Mouse (Mus musculus) activated CD4-positive, CD25-positive, alpha-beta regulatory T cell, adult 4 months (primary cell): ENCODE measurements at regions not wholly inside any gene's neighbourhood (a gene's known extent, or its start where the extent isn't known, plus 50 kb on each side); places are given as distances from the start of the nearest gene placed in this dataset.

Experiments used
- ATAC-seq: one replicate; pipeline ENCODE4 v1.8.0; 2017

DNA sequence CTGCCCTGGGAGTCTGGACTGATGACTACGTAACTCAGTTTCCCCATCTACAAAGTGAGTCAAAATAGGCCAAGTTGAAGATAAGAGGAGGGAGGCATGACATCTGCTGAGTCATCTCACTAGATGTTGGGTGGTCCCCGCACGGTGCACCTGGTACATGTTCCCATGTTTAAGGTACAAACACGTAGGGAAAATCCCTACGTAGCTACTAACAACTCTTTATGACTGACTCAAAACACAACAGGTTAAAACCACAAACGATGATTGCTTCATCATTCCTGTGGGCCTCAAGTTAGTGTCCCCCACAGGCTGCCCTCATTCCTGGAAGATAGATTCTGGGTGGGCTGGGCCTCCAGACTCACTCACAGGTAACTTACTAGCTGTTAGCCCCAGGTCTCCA is 107.7 kb downstream of the Sox9 start:
- ATAC-seq: no peak

DNA sequence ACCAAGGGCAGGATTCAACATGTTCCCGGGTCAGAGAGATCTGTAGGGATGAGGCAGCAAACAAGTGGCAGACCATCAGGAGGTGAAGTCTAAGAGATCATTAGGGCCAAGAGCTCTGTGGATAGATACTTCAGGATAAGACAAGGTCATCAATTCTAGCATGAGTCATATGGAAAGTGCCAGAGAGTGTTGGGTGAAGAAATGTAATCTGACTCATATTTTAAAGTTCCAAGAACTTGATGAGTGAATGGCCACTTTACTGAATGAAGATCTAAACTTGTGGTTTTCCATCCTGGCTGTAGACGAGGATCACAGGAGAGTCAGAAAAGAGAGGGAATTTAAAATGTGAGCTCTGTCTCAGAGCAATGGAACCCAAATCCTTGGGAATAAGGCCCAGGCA is 115.6 kb downstream of the Sox9 start:
- no peak for ATAC-seq

DNA sequence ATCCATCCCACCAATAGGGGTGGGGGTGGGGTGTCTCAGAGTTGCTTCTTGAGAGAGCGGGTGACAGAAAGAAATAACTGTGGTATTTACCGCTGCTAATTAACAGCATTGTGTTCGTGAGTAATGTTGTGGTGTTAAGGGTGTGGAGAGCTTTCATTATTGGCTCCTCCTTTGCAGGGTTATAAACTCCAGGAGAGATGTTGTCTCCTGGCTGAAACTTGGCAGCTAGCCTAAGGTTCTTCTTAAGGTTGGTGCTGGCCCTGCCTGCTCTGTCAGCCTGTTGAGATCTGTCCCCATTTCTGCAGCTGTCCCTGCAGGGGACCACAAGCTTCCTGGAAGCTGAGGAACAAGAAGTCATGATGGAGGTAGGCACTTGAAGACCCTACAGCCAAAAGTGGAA is 120.6 kb downstream of the Sox9 start:
- no peak for ATAC-seq

DNA sequence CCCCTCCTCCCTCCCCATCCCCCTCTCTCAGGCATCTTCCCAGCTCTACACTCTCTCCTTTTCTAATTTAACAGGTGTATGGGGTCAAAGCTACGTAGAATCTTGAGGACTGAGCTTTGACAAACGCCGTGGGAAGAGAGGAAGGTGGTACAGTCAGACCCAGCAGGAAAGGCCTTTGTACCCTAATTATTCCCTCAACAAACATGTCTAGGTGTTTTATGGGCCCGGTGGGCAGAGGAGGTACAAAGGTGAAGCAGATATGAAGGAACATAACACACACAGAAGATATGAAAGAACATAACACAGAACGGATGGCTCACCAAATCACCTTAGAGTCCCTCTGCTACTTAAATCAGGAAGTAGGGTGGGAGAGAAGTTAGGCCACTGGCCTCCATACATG is 128.3 kb downstream of the Sox9 start:
- ATAC-seq: no peak

DNA sequence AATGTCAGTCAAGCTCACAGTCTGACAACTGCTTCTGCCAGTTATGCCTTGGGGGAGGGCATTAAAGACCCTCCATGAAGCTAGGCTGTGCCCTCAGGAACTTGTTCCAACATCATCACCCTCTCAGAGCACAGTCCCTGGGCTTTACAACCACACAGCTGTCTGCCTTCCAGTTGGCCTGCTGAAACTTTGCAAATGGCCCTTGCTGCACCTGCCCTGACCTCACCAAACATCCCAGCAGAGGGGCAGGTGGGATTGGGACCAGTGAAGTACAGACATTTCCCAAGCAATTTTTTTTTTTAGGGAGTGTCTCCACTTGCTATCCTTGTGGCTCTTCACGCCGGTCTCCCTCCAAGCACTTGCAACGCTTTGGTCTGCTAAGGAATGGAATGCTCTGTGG is 130.9 kb downstream of the Sox9 start:
- no peak for ATAC-seq

DNA sequence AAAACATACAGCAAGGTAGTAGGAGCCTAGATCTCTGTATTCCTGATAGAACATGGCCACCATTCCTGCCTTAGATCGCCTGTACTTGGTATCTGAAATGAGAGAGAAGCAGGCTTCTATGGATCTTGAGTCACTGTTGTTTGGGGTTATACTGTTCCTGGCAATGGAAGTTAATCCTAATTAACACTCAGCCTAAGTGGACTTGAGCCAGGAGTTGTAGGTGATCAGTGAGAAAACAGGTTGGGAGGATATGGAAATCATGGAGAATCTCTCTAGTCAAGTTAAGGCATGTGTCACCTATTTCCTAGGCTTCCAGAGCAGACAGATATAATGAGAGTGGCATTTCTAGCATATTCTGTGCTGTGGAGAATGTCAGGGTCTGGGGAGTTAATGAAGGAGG is 134.9 kb downstream of the Sox9 start:
- no peak for ATAC-seq

DNA sequence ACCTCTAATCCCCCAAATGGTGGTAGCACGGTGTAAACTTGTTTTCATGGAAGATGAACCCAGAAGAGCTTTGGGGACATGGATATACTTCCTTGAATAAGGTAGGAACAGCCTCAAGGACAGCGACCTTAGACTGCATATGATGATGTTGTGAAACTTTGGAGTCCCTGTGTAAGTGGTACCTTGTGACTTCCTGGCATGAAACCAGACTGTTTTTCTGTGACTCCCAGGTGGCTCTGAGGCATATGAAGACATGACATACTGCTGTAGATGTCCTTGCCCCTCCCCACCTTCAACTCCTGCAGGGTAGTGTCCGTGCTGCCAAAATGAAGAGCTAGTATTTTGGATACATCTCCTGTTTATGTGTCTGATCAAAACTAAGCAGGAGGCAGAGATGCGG is 138.1 kb downstream of the Sox9 start:
- no peak for ATAC-seq

DNA sequence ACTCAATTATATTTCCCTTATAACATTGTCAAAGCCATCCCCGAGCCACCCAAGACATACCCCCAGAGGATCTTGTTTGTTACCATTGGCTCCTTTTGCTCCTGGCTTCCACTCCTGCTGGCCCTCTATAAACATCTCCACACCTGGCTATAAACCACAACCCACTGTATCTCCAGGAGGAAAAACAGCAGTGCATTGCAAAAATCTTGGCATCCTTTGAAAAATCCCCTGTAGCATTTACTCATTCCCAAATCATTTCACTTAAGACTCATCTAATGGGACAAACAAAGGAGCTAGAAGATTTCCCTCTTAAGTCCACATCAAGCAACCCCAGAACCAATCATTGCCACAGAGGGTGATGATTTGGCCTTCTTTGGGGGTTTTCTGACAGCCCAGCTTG is 142.6 kb downstream of the Sox9 start:
- ATAC-seq: no peak

DNA sequence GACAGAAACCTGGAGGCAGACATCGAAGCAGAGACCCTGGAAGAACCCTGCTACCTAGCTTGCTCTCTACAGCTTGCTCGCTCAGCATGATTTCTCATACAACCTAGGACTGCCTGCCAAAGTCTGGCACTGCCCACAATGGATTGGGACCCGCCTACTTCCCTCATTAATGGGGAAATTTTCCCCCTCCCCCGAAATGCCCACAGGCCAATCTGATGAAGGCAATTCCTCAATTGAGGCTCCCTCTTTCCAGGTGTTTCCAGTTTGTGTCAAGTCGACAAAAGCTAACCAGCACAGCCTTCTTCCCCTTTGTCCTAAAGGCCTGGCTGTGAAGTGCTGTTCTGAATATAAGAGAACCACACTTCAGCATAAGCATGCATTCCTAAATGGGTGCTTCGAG is 143.1 kb downstream of the Sox9 start:
- ATAC-seq: no peak

DNA sequence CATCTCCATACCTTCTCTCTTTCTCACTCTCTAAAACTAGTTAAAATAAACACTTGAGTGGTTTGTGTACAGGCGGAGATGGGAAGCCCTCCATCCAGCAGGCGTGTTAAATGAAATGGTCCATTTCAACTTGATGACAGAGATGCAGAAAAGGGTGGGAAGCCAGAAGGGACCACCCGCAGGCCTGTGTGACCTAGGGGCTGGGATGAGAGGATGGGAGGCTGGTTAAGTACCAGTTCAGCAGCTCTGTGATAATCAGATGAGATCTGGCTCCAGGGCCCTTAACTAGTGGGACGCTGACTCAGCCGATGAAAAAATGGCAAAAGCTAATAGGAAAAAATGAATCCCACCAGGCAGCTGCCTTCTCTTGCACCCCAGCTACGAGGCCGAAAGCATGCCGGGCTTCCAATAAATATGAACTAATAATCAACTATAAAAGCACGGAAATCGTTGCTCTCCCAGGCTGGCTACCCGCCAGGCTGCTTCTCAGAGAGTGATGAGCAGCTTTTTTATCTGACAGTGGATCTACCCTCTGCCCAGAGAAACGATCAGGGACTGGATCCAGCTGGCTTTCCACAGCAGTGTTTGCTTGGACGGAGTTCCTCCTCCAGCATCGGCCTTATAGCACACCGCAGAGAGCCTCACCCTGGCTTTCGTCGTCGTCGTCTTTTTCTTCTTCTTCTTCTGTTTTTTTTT is 144.5 kb downstream of the Sox9 start:
- ATAC-seq: no peak

DNA sequence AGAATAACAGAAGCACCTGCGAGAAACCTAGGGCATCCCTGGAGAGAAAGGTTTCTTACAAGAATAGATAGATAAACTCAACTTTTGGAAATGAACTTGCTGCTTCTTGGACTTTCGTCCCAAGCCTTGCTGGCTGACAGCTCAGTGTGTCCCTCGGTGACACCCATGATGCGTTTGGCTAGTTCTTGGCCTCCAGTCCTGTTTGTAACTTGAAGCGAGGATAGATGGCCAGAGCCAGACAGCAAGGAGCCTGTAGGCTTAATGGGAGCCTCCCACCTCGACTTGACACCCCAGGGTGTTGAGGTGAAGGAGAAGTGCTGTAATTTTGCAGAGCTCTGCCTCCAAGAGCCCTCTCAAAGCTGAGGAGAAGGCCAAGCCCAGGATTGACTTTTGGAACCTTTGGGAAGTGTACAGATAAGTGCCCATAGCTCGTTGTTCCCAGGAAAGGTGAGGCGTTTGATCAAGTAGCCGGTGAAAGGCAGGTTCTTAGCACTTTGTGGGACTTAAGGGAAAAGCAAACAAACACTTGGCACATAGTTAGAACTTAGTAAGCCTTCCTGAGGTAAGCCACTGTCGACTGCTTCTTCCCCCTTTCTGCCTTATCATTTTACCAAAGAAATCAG is 148.3 kb downstream of the Sox9 start:
- no peak for ATAC-seq

DNA sequence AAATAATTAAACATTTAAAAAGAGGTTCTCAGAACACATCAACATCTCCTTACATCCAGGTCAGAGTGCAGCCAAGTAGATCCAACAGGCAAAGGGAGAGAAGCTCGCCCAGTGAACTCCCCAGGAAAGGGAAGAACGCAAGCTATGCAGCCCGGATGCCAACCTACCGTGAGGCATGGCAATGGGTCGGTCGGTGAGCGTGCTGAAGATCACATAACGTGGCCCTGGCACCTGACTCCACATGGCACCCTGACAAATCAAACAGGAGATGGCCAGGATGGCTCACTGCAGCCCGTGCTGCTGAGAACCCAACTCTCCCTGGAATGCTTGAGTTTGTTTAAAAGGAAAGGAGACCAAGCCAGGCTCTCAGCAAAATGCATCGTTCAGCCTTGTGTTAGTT is 156.0 kb downstream of the Sox9 start:
- no peak for ATAC-seq

DNA sequence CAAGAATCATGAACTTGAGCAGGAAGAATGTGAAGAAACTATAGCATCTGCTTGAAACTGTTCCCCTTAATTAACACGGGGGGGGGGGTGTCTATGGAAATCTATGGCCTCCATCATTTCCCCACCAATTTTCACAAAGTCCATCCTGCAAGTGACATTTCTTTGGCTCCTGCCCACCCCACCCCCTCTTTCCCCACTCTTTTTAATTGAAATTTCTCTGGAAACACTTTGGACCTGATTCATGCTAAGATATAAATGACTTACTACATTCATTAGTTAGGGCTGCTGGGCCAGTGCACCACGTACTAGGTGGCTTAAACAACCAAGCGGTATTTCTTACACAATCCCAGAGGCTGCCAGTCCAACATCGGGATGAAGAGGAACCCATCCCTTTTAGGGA is 169.4 kb downstream of the Sox9 start:
- no peak for ATAC-seq

DNA sequence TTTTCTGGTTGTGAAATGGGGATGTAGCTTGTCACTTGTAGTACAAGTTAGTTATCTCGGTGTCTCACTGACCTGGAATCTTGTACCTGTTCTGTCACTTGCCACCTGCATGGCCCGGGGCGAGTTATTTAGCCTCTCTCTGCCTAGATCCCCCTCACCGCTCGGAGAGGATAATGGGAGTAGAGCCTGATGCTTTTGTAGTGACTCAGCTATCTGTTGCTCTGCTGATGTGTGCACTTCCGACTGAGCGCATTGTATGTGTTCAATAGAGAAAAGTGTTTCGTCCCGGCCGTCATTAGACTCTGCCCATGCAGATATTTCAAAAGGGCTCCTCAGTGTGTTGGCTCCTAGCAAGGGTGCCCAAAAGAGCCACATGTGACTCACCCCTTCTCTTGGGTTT is 170.3 kb downstream of the Sox9 start:
- ATAC-seq: no peak

DNA sequence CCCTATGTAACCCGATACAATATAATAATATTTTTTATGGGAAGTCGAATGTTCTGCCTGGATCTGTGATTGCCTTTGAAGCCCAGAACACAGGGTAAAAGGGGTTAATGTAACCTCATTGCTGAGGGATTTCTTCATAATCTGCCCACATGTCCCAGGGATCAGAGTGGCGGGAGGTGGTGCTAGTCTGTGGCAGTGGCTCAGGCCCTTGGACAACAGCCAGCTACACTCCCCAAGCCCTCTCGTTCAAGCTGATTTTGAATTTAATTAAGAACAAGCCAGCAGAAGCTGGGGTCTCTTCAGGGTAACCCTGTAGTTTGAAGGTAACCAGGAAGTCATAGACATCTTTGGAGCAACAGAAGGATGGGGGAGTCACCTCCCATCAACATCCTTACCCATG is 171.5 kb downstream of the Sox9 start:
- no peak for ATAC-seq

DNA sequence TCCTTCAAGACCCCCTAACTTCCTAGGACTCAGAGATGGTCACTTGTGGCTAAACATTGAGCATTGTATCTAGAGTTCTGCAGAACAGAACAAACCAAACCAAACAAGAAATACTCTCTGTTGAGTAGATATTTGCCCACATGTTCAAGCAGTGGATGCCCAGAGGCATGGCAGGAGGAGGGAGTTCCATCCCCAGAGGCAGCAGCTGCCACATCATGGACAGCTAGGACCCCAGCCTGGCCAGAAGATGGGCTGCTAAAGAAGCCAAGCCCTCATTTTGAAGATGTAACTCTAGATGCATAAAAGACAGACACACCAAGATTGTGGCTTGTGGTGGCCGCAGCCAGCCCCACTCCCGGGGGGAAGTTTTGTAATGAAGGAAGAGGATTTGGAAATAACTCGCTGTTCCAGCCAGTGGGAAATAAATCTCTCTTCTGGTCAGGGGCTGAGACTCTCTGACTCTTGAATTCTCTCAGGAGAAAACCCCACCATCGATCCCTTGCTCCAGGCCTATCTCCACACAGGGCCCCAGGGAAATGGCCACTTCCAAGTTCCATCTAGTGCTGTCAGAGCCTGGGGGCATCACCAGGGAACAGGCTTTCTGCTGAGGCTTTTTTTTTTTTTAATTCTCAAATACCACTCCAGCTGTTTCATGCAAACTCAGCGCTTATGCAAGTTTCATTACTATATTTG is 174.9 kb downstream of the Sox9 start:
- ATAC-seq: no peak

DNA sequence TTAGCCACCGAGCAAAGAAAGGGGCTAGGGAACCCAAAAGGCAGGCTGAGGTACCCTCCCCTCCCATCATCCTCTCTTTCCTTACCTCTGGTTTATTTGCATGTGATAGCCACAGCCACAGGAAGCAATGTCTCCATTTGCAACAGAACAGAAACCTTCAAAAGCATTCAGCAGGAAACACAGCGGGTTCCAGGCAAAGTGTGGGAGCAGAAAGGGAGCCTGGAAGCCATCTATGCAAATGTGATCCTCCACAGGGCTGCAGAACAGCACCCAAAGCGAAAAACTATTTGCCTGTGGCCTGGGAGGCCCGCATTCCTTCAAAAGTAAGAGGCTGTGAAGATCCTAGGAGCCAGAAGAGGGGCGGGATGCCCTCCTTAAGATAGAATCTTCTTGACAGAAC is 177.6 kb downstream of the Sox9 start:
- ATAC-seq: no peak

DNA sequence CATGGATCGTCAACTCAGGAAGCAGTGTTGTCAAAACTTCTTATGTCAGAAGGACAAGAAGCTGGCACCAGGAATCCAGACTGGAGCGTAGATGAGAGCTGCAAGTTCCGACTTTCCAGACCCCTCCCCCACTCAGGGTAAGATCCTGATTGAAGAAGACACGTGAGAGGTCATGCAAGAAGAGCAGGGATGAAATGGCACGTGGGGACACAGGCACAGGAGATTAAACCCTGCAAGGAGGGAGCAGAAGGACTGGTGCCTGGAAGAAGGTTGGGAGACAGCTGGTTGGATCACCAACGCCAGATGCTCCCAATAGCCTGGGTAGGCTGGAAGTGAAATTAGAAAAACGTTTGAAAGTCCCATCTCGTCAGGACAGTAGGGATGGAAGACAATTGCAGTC is 191.3 kb downstream of the Sox9 start:
- ATAC-seq: no peak

DNA sequence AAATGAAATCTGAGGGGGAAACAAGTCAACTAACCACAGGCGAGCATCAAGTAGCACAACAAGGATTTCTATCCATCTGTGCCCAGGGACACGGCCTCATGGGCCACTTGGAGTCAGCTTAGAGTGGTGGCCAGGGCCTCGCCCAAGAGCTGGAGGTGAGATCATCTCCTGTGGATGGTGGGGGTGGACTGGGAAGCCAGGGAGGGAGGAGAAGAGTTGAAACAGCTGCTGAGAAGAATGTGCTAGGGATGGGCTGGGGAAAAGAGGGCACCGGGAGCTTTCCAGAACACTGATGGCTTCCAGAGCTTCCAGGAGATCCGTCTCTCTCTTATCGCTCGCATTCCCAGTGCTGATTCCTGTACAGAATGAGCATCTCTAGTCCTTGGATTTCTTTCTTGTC is 192.9 kb downstream of the Sox9 start:
- ATAC-seq: no peak

DNA sequence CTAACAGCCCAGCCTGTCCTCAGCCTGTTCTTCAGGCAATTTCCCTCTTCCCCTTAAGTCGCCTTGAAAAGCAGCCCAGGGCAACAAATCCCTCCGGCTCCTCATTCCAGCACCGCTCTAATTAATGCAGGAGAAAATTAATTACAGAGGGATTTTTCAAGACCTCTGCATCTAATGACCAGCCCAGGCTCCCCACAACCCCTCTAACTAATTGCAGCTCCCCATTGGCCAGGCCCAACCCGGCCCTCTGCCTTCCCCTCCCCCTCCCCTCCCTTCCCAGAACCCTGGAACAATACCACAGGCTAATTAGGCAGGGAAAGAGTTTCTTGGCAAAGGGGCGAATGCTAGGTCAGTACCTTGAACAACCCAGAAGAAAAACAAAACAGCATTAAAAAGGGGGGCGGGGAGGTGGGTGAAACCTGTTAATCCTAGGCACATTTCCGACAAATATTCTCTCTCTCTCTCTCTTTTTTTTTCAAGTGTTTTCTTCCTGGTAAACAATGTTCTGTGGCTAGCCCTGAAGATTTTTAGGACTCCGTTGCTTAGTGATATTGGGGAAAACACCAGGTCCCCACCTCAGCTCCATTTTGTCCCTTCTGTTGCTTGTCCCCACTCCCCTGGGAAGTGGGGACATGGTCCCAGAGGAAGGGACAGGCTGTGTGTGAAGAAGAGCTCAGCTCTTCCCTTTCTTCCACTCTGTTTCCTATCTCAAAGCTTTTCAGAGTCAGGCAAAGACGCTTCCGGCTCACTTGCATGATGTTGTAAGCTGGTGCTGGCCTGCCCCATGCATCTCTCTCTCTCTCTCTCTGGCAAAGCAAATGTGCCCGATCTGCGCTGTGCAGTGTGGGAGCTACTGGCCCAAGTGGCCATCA is 195.1 kb downstream of the Sox9 start:
- ATAC-seq: no peak

DNA sequence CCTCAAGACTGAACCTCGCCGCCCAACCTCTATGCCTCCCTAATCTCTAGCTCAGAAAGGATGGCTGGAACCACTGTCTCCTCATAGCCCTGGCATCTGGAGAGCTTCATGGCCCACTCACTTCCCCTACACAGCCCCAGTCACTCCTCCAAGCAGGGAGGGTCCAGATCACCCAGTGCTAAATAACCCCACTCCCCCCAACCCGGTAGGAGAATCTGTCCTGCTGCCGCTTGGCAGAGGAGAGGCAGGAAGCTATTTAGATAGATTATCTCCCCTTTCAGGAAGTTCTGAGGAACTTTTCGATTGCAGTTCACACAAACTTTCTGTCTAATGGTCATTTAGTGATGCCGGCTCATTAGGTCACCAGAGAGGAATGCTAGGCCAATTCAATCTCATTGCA is 196.9 kb downstream of the Sox9 start:
- ATAC-seq: no peak

DNA sequence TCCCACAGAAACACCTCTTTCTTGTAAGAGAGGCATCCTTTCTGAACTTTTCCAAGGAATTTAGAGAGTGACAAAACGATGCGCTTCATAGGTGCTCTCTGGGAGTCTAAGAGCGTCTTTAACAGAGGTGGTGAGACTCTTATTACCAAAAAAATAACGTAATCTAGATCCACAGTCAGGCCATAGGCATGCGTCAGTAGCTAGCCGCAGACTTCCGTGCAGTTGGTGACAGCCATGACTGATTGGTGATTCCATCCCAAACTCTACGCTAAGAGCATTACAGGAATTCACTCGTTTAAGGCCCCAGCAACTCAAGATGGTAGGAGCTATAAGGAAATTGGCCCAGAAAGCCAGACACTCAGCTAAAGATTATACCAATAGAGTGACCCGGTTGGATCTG is 197.4 kb downstream of the Sox9 start:
- no peak for ATAC-seq

DNA sequence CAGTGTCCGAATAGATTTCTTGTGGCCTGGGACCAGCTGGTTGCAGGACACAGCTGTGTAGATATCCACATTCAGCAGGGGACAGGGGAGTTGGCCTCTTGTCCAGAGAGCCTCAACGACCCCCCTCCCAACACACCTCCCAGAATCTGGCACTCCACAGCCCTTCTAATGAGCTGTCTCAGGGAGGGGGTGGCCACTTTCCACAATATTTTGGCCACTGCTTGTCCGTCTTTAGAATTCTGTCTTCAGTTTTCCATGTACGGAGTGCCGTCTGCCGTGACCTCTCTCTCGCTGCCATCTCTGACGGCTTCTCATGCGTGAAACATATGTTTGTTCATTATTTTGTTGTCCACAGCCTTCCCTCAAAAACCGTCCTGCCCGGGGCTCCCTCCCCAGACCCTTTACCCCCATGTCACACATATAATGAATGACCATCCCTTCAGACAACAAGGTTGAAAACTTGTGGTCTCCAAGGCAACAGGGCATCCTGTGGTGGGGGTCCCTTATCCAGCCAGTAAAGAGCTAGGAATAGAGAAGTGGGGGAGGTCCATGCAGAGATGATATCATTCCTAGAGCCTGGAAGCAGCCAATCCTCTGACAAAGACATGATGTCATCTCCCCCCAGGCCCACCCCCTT is 200.3 kb downstream of the Sox9 start:
- no peak for ATAC-seq
